Mouse (Mus musculus) lung, adult 2 months (tissue): Measurements from ENCODE around the gene Arhgap25. TPM values are rescaled to one million over a fixed set of nuclear protein-coding genes. Genes with fewer than 3 reads are reported as not detected.

ENCODE experiments used
- DNase-seq: peaks from one replicate; pipeline ENCODE4 v3.0.0; 2022
- H3K4me1 ChIP-seq: fragments of 200-500 bp; 2 replicates; pipeline ENCODE4 v1.6.1; 2011; ENCODE audit warnings: low read length; ENCODE audit not compliant: control insufficient read depth, insufficient read depth
- H3K4me3 ChIP-seq: fragments of 200-500 bp; replicated peaks from 2 replicates; pipeline ENCODE3; 2011; ENCODE audit warnings: low read depth, mild to moderate bottlenecking, control low read depth, low read length; ENCODE audit errors: extremely low read depth
- CTCF ChIP-seq: fragments of 200-500 bp; IDR thresholded peaks from 2 replicates; pipeline ENCODE4 v1.5.1; 2011; ENCODE audit warnings: mild to moderate bottlenecking, low read length, control low read depth; ENCODE audit not compliant: insufficient read depth
- POLR2A ChIP-seq: fragments of 200-500 bp; IDR thresholded peaks from 2 replicates; pipeline ENCODE4 v1.6.1; 2011; ENCODE audit warnings: low read depth, mild to moderate bottlenecking, control low read depth, low read length, borderline replicate concordance; ENCODE audit errors: extremely low read depth
- WGBS: fragments of 180-500 bp; shearing (Covaris S2); methylation state at CpG from one replicate; pipeline ENCODE4 v1.1.7; 2018; 5-methylcytosine and 5-hydroxymethylcytosine counted together
- polyA plus RNA-seq: library from polyadenylated mRNA; depleted of rRNA; stranded (reverse); fragments of >200 nt; gene quantifications from 2 replicates; pipeline ENCODE4 v1.2.3, GENCODE M21; 2012

Arhgap25 gene
- polyA plus RNA-seq, 1 experiment: 6.6 TPM

DNA sequence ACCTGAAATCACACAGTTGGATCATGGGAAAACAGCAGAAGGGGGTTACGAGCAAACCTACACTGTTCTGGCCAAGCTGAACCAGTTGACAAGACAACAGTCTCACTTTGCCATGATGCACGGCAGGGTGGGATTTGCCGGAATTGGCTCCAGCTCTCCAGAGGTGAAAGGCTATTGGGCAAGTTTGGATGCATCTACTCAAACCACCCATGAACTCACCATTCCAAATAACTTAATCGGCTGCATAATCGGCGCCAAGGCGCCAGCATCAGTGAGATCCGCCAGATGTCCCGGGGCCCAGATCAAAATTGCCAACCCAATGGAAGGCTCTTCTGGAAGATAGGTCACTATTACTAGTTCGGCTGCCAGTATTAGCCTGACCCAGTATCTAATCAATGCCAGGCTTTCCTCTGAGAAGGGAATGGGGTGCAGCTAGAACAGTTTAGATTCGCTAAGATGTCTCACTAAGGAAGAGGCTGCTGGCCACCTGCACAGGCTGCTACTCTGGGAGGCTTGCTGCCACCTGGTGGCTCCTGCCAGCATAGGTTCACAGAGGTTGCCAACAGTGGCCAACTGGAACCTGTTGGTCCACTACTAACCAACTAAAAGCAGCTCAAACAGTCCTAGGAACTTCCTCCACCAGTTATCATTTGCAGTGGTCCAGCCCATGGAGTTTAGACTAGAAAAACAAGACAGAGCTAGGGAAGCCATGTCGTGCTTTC lies 19.9 kb downstream of the Arhgap25 start:
- Histone ChIP-seq H3K4me1 (peaks cover 5% of the 10 kb centered on the region; the same call in 1 of the 2 replicates), H3K4me3 (no peak overlapping the region)
- peak; percentile 81 for DNase-seq
- WGBS: 73% methylated on average over 12 of the region's 12 CpGs
- peak; percentile 87 for TF ChIP-seq CTCF
- TF ChIP-seq POLR2A: no peak

GRCm38 (mm10) chr6:87510999-87511398 lies 22.1 kb downstream of the Arhgap25 start:
- 18% methylated on average over 4 of the region's 4 CpGs for WGBS

DNA sequence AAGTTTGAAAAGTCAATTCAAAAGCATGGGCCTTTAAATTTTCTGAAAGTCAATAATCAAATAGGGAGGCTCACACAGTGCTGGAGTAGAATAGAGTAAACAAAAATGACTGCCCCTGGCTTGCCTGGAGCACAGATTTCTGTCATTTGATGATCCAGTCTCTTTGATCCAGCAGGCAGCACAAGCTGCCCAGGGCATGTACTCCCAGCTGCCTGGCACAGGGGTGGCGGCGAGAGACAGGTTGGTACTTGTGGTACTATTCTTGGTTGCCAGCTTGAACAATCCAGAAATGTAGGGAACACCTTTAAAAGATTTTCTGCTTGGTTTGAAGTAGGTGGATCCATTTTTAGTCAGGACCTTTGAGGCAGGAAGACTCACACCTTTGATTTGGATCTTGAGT lies 23.3 kb downstream of the Arhgap25 start:
- no peak for TF ChIP-seq CTCF
- no peak for TF ChIP-seq POLR2A
- 95% methylated on average over 2 of the region's 2 CpGs for WGBS
- Histone ChIP-seq H3K4me1 (peaks cover 5% of the 10 kb centered on the region; the same call in 1 of the 2 replicates), H3K4me3 (no peak overlapping the region)
- DNase-seq: no peak

More at GRCm38 (mm10) chr6:87510999-87511398, 22.1 kb downstream of the Arhgap25 start:
- H3K4me3 ChIP-seq: no peak overlapping the region
- no peak for TF ChIP-seq CTCF
- no peak for TF ChIP-seq POLR2A
- DNase-seq: no peak
- H3K4me1 ChIP-seq: peaks cover 5% of the 10 kb centered on the region; the same call in 1 of the 2 replicates

- Histone ChIP-seq H3K4me1 (peaks cover 4% of the 10 kb centered on the region), H3K4me3 (no peak overlapping the region)
- TF ChIP-seq POLR2A (no peak), CTCF (no peak)
- DNase-seq: no peak
- 77% methylated on average over 7 of the region's 7 CpGs for WGBS
Measured at GRCm38 (mm10) chr6:87504875-87505274, 28.2 kb downstream of the Arhgap25 start.

GRCm38 (mm10) chr6:87503976-87504375 lies 29.1 kb downstream of the Arhgap25 start:
- H3K4me1 ChIP-seq: peaks cover 4% of the 10 kb centered on the region
- WGBS: 34% methylated on average over 5 of the region's 5 CpGs
- no peak for DNase-seq
- TF ChIP-seq CTCF (no peak), POLR2A (no peak)
- H3K4me3 ChIP-seq: no peak overlapping the region

DNA sequence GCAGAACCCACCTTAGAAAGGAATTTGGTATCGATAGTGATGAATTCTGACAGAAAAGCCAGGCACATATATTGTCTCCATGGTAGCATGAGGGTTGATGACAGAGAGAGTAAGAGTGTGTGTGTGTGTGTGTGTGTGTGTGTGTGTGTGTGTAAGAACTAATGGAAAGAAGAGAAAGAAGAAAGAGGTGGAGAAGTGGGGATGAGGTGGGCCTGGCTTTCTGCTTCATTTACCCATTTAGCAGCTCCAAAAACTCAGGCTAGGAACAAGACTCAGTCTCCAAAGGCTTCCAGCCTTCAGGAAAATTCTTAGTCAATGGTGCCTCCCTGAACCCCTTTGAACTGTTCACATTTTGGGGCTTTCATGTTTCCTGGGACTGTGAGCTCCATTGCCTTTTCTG lies 29.5 kb downstream of the Arhgap25 start:
- 92% methylated on average over 1 of the region's 1 CpGs for WGBS
- Histone ChIP-seq H3K4me3 (no peak overlapping the region), H3K4me1 (peaks cover 4% of the 10 kb centered on the region)
- no peak for DNase-seq
- TF ChIP-seq POLR2A (no peak), CTCF (no peak)

DNA sequence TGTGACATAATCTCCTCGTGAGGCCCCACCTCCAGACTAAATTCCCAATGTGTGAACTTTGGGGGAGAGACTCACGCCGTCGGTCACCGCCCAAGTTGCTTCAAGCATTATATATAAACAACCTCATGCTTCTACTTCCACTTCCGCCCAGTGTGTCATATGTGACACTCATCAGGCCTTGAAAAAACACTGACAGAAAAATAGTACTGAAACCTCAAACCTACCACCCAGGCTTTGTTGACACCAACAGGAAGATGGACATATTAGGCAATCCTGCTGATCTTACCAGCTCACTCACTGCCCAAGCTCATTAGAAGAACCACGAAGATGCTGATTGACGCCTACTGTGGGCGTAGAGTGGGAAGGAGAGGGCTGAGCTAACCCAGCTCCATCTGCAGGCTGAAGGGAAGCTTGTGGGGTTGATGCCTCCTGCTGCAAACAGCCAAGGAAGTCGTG lies 30.2 kb downstream of the Arhgap25 start:
- Histone ChIP-seq H3K4me3 (no peak overlapping the region), H3K4me1 (peaks cover 4% of the 10 kb centered on the region)
- TF ChIP-seq CTCF (no peak), POLR2A (no peak)
- WGBS: 43% methylated on average over 10 of the region's 10 CpGs
- DNase-seq: no peak

DNA sequence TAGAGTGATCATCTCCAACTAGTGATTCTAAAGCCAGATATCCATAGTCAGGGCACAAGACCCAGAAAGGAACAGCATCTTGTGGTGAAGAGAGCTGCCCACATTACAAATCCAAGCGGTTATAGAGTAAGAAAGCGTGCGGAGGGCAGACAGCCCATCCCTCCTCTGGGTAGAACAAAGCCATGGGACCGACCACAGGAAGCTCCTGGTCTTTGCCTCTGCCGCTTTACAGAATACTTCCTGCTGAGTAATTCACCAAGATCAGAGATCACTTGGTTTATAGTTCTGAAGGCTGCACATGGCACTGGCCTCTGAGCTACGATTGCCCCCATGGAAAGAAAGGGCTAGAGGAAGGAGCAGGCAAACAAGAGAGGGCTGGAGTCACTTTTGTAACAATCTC lies 30.6 kb downstream of the Arhgap25 start:
- DNase-seq: no peak
- Histone ChIP-seq H3K4me3 (no peak overlapping the region), H3K4me1 (peaks cover 4% of the 10 kb centered on the region)
- TF ChIP-seq POLR2A (no peak), CTCF (no peak)
- WGBS: 52% methylated on average over 6 of the region's 6 CpGs

- TF ChIP-seq POLR2A (no peak), CTCF (no peak)
- DNase-seq: no peak
- peaks cover 7% of the 10 kb centered on the region for H3K4me1 ChIP-seq
- H3K4me3 ChIP-seq: no peak overlapping the region
- WGBS: 90% methylated on average over 7 of the region's 7 CpGs
Measured at GRCm38 (mm10) chr6:87500696-87501095, 32.4 kb downstream of the Arhgap25 start.

DNA sequence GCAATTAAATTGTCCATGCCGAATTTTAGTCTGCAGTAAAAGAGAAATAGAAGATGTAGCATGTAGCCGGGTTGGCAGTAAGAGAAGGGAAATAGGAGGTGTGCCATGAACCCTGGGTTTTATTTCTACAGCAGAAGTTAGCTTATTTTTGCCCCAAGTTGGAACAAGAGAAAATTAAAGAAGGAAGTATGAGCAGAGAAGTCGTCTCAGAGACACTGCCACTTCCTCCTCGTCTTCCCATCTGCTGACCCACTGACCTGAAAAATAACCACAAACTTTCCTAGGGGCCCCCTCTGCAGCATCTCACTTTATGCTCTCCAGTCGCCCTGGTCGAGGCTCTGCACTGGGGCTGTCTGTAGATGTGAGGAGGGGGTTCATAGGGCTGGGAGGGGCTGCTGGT lies 33.3 kb downstream of the Arhgap25 start:
- no peak for DNase-seq
- WGBS: 37% methylated on average over 6 of the region's 6 CpGs
- Histone ChIP-seq H3K4me3 (no peak overlapping the region), H3K4me1 (peaks cover 7% of the 10 kb centered on the region)
- no peak for TF ChIP-seq CTCF
- no peak for TF ChIP-seq POLR2A
